Mouse (Mus musculus): ENCODE measurements around the gene Gzmb. TPM values are rescaled to one million over a fixed set of nuclear protein-coding genes. Genes with fewer than 3 reads are reported as not detected.
"Not testable (repeated sequence)": the region's sequence is repeated elsewhere in the genome, so short reads cannot be mapped to it uniquely, and the experiment has no call there.

Gzmb gene
- total and polyA plus RNA-seq, 2 experiments: 0.49 to 1.0 TPM

DNA sequence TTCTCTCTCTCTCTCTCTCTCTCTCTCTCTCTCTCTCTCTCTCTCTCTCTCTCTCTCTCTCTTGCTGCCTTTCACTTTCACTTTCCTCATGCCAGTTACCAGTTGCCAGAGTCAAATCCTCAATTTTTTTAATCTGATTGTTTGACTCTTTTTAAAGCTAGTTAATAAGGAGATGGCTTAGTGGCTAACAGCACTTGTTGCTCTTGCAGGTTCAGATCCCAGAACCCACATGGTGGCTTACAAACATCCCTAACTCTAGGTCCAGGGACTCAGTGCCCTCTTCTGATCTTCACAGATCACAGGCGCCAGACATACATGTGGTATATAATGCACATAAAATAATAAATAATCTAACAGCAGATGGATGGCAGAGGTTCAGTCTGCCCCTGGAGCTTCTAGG is 21.8 kb upstream of the Gzmb start:
- H3K4me1 ChIP-seq (ENCODE audit: control insufficient read depth, insufficient read depth, low read length): no peaks in the 10 kb centered on the region
- TF ChIP-seq CTCF (IDR thresholded peaks at IDR 0.05; ENCODE audit: low read depth, low read length) (no peak), POLR2A (IDR thresholded peaks at IDR 0.05; ENCODE audit: extremely low read depth, insufficient read depth, low read length) (no peak)
- no peaks in the 10 kb centered on the region for H3K79me2 ChIP-seq (ENCODE audit: control insufficient read depth, insufficient read depth, low read length)
- H3K27ac ChIP-seq (replicated peaks; ENCODE audit: insufficient read depth, low read depth, low read length): no peak overlapping the region
- no peak for DNase-seq (ENCODE audit: extremely low read depth, low read depth, low spot score)
- H3K9ac ChIP-seq (ENCODE audit: low read depth, low read length): no peak overlapping the region
- WGBS: 92% methylated on average over 1 of the region's 1 CpGs
- no peak overlapping the region for H3K4me3 ChIP-seq (ENCODE audit: insufficient read depth, low read depth, low read length)
- H3K36me3 ChIP-seq (ENCODE audit: control insufficient read depth, insufficient read depth, low read length): no peaks in the 10 kb centered on the region
- H3K27me3 ChIP-seq (ENCODE audit: control insufficient read depth, insufficient read depth, low read length): no peaks in the 10 kb centered on the region

DNA sequence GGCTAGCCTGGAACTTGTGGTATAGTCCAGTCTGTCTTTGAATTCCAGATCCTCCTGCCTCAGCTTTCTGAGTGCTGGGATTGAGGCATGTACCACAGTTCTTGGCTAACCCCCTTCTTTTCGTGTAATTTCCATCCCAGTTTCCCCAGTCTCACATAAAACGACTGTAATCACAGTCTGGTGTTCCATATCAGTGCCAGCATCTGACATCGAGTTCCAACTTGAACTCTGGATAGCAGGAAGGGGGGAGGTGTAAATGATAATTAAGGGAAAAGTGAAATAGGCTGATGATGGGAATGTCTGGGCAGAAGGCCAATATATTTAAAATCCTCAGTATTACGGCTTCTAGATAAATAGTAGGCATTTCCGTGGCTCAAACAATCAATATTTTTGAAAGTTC is 19.0 kb upstream of the Gzmb start:
- no peak overlapping the region for H3K27ac ChIP-seq (replicated peaks; ENCODE audit: insufficient read depth, low read depth, low read length)
- no peak overlapping the region for H3K9ac ChIP-seq (ENCODE audit: low read depth, low read length)
- no peak overlapping the region for H3K4me3 ChIP-seq (ENCODE audit: insufficient read depth, low read depth, low read length)
- H3K4me1 ChIP-seq (ENCODE audit: control insufficient read depth, insufficient read depth, low read length): no peaks in the 10 kb centered on the region
- no peaks in the 10 kb centered on the region for H3K36me3 ChIP-seq (ENCODE audit: control insufficient read depth, insufficient read depth, low read length)
- WGBS: 19% methylated on average over 5 of the region's 5 CpGs
- TF ChIP-seq CTCF (IDR thresholded peaks at IDR 0.05; ENCODE audit: low read depth, low read length) (no peak), POLR2A (IDR thresholded peaks at IDR 0.05; ENCODE audit: extremely low read depth, insufficient read depth, low read length) (no peak)
- H3K79me2 ChIP-seq (ENCODE audit: control insufficient read depth, insufficient read depth, low read length): no peaks in the 10 kb centered on the region
- H3K27me3 ChIP-seq (ENCODE audit: control insufficient read depth, insufficient read depth, low read length): no peaks in the 10 kb centered on the region
- DNase-seq (ENCODE audit: extremely low read depth, low read depth, low spot score): no peak

DNA sequence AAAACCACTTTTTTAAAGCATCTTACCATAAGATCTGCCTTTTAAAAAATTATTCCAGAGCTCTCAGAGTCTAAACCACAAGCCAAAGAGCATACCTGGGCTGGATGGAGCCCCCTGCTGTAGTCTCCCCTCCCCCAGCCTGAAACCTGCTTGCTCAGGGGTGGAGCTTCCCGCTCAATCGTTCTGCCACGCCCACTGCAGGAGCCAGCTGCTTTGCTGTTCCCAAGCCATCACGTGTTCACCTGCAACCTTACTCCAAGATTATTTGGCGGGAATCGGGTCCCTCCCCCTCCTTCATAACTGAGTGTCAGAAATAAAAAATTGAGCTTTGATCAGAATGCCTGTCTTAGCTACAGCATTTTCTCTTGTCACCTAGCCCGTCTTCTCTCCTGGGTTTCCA is 16.6 kb upstream of the Gzmb start:
- H3K27ac ChIP-seq (replicated peaks; ENCODE audit: insufficient read depth, low read depth, low read length); H3K79me2 ChIP-seq (ENCODE audit: control insufficient read depth, insufficient read depth, low read length); H3K9ac ChIP-seq (ENCODE audit: low read depth, low read length); H3K27me3 ChIP-seq (ENCODE audit: control insufficient read depth, insufficient read depth, low read length); DNase-seq (ENCODE audit: extremely low read depth, low read depth, low spot score); H3K4me1 ChIP-seq (ENCODE audit: control insufficient read depth, insufficient read depth, low read length); H3K36me3 ChIP-seq (ENCODE audit: control insufficient read depth, insufficient read depth, low read length); H3K4me3 ChIP-seq (ENCODE audit: insufficient read depth, low read depth, low read length): not testable (repeated sequence)
- WGBS: 42% methylated on average over 7 of the region's 7 CpGs

DNA sequence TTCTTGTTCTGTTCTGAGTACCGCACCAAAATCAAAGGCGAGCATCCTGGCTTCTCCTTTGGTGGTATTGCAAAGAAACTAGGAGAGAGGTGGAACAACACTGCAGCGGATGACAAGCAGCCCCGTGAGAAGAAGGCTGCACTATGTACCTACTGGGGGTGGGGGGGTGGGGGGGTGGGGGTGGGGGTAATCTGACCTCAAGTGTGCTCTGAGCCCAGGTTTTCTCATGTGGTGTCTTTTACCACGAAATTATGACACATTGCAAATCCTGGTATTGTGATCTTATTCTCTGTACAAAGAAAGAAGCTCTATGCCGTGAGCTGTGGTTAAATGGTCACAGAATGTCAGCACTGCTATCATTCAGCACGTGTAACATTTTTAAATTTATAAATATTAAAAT is 14.0 kb upstream of the Gzmb start:
- not testable (repeated sequence) for H3K27ac ChIP-seq (replicated peaks; ENCODE audit: insufficient read depth, low read depth, low read length); DNase-seq (ENCODE audit: extremely low read depth, low read depth, low spot score); H3K4me1 ChIP-seq (ENCODE audit: control insufficient read depth, insufficient read depth, low read length); H3K36me3 ChIP-seq (ENCODE audit: control insufficient read depth, insufficient read depth, low read length); H3K4me3 ChIP-seq (ENCODE audit: insufficient read depth, low read depth, low read length); H3K27me3 ChIP-seq (ENCODE audit: control insufficient read depth, insufficient read depth, low read length); H3K9ac ChIP-seq (ENCODE audit: low read depth, low read length); H3K79me2 ChIP-seq (ENCODE audit: control insufficient read depth, insufficient read depth, low read length)
- 78% methylated on average over 7 of the region's 7 CpGs for whole genome bisulfite sequencing

DNA sequence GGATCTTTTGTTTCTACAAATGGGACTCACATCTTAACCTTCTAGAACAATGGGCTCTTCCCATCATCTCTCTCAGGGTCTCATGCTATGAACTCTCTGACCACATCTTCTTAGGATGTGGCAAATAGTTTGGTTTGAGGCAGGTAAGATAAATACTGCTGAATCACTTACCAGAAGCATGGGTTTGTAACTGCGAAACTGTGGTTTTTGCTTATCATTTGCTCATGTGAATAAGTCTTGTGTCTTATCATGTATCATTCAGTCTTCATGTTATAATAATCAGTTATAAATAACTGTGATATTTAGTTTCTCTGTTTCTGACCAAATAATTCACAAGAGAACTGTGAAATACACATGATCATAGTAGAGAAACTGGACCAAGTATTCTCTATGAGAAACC is 4.0 kb upstream of the Gzmb start:
- no peaks in the 10 kb centered on the region for H3K79me2 ChIP-seq (ENCODE audit: control insufficient read depth, insufficient read depth, low read length)
- no peak overlapping the region for H3K9ac ChIP-seq (ENCODE audit: low read depth, low read length)

DNA sequence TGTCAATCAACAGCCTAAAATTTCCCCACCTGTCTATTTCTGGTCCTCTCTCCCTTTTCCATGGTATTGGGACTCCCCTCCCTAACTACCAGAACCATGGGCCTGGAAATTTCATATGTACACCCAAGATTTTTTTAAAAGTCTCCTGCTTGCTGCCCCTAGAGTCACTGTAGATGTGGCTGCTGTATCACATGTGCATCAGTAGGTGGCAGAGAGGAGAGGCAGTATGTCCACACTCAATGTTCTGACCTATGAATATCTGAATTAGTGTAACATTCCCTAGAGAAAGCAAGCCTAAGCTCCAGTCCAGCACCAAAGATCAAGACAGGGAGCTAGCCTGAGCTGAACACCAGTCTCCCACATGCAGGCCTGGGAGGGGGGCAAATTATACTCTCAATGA is 21.7 kb downstream of the Gzmb start:
- DNase-seq (ENCODE audit: extremely low read depth, low read depth, low spot score): no peak
- Histone ChIP-seq H3K36me3 (ENCODE audit: control insufficient read depth, insufficient read depth, low read length) (no peaks in the 10 kb centered on the region), H3K9ac (ENCODE audit: low read depth, low read length) (no peak overlapping the region), H3K4me3 (ENCODE audit: insufficient read depth, low read depth, low read length) (no peak overlapping the region), H3K4me1 (ENCODE audit: control insufficient read depth, insufficient read depth, low read length) (no peaks in the 10 kb centered on the region), H3K79me2 (ENCODE audit: control insufficient read depth, insufficient read depth, low read length) (no peaks in the 10 kb centered on the region), H3K27ac (replicated peaks; ENCODE audit: insufficient read depth, low read depth, low read length) (no peak overlapping the region), H3K27me3 (ENCODE audit: control insufficient read depth, insufficient read depth, low read length) (no peaks in the 10 kb centered on the region)
- TF ChIP-seq CTCF (IDR thresholded peaks at IDR 0.05; ENCODE audit: low read depth, low read length): no peak
- TF ChIP-seq POLR2A (IDR thresholded peaks at IDR 0.05; ENCODE audit: extremely low read depth, insufficient read depth, low read length): no peak

More for the DNA sequence above, 4.0 kb upstream of the Gzmb start:
- Histone ChIP-seq H3K4me1 (ENCODE audit: control insufficient read depth, insufficient read depth, low read length) (no peaks in the 10 kb centered on the region), H3K27me3 (ENCODE audit: control insufficient read depth, insufficient read depth, low read length) (no peaks in the 10 kb centered on the region), H3K4me3 (ENCODE audit: insufficient read depth, low read depth, low read length) (no peak overlapping the region), H3K27ac (replicated peaks; ENCODE audit: insufficient read depth, low read depth, low read length) (no peak overlapping the region), H3K36me3 (ENCODE audit: control insufficient read depth, insufficient read depth, low read length) (no peaks in the 10 kb centered on the region)
- DNase-seq (ENCODE audit: extremely low read depth, low read depth, low spot score): no peak
- WGBS: 88% methylated on average over 1 of the region's 1 CpGs
- TF ChIP-seq CTCF (IDR thresholded peaks at IDR 0.05; ENCODE audit: low read depth, low read length) (no peak), POLR2A (IDR thresholded peaks at IDR 0.05; ENCODE audit: extremely low read depth, insufficient read depth, low read length) (no peak)
